8 mouse cellular contexts compared by ENCODE assay signal in genomic region chrX:152016151-152017145, GRCm38 (mm10). TPM values are rescaled to one million over a fixed set of nuclear protein-coding genes. Genes with fewer than 3 reads are reported as not detected.
DNase-seq lines count a peak whose midpoint lies in the region; ATAC-seq and TF ChIP-seq lines count a peak whose summit lies in the region.

Ribc1 (minus strand) TSS chrX:152016295.
Smc1a (plus strand) TSS chrX:152016428.

- intact Hi-C loops in left cerebral cortex, adult 2 months (cut with DNase I): loop anchor here (2.0 to 5.0 kb wide), 3 partner anchors 69 to 214 kb away; partner anchors contain the start of gene Huwe1

- 23% methylated on average over 64 of the region's 64 CpGs for WGBS in hindbrain, postnatal 0 days

- H3K4me2 ChIP-seq in hindbrain, postnatal 0 days (ENCODE audit: low read depth, low read length): peak within 1 kb of the TSS; percentile 61

- no peaks in the 10 kb centered on the region for H3K27me3 ChIP-seq in hindbrain, postnatal 0 days (ENCODE audit: insufficient read depth, low read length)

- no peak for TF ChIP-seq CTCF in hindbrain, postnatal 0 days (IDR thresholded peaks at IDR 0.05; ENCODE audit: low read depth)
- TF ChIP-seq CTCF in left cerebral cortex, adult 2 months (IDR thresholded peaks at IDR 0.05): no peak

- H3K9me3 ChIP-seq in hindbrain, postnatal 0 days (ENCODE audit: low read length): no peaks in the 10 kb centered on the region

- H3K36me3 ChIP-seq in hindbrain, postnatal 0 days (ENCODE audit: insufficient read depth, low read length): no peaks in the 10 kb centered on the region

- DNase-seq in T-cell, adult 2 months (ENCODE audit: low spot score): peak; percentile 95
- DNase-seq in cerebellum, postnatal 36 days: peak; percentile 83 to 89
- DNase-seq in gastrocnemius, adult 18-20 months (ENCODE audit: low spot score): peak; percentile 93
- DNase-seq in hindbrain, postnatal 0 days (ENCODE audit: low spot score): peak; percentile 96
- peak; percentile 83 to 89 for DNase-seq in left cerebral cortex, adult 2 months (ENCODE audit: extremely low spot score in 1 of 2, low spot score in 2 of 2)
- DNase-seq in right cerebral cortex, adult 2 months (ENCODE audit: low spot score in 2 of 2): peak; percentile 89 to 90
- peak; percentile 89 for DNase-seq in urinary bladder, postnatal 14 days (ENCODE audit: low spot score)

- ATAC-seq in hindbrain, postnatal 0 days: peak; percentile 99
- ATAC-seq in megakaryocyte, adult 5-6 weeks (ENCODE audit: poor library complexity, severe bottlenecking): peak; percentile 91

- peak within 1 kb of the TSS; percentile 52 for H3K4me3 ChIP-seq in hindbrain, postnatal 0 days (ENCODE audit: low read length)
- peak within 1 kb of the TSS; percentile 66 for H3K4me3 ChIP-seq in left cerebral cortex, adult 2 months

- H3K4me1 ChIP-seq in hindbrain, postnatal 0 days (ENCODE audit: insufficient read depth, low read length): no peaks in the 10 kb centered on the region

- H3K27ac ChIP-seq in hindbrain, postnatal 0 days: peak within 1 kb of the TSS; percentile 85
- H3K27ac ChIP-seq in left cerebral cortex, adult 2 months: peak within 1 kb of the TSS; percentile 82

- peak within 1 kb of the TSS; percentile 54 for H3K9ac ChIP-seq in hindbrain, postnatal 0 days (replicated peaks; ENCODE audit: low read length)

RNA-seq across cellular contexts. Expression of gene Ribc1, which starts in this region (rescaled TPM):
- under 1 TPM; 0.24 to 0.73 TPM for total RNA-seq in gastrocnemius, adult 18-20 months (2021)
- 0.18 and 0.47 TPM in 2 replicates for total RNA-seq in hindbrain, postnatal 0 days (2014; rRNA removed)
- 1.1 and 1.4 TPM in 2 replicates for polyA plus RNA-seq in hindbrain, postnatal 0 days (2015; fragmentation: Nextera tagmentation; extraction: Ambion mirVana)
- total RNA-seq in left cerebral cortex, adult 2 months (2021): 1 to 10 TPM in 1 of 2 experiments, not detected in 1; 1.3 TPM
- total RNA-seq in megakaryocyte, adult 5-6 weeks (2015): 0.21 and 3.3 TPM in 2 replicates
- total RNA-seq in megakaryocyte, adult 5-6 weeks (2017): 1.7 and 2.3 TPM in 2 replicates

RNA-seq across cellular contexts. Expression of gene Smc1a, which starts in this region (rescaled TPM):
- total RNA-seq in gastrocnemius, adult 18-20 months (2021): 10 to 100 TPM; 14.7 to 15.6 TPM
- 22.5 and 29.8 TPM in 2 replicates for total RNA-seq in hindbrain, postnatal 0 days (2014; rRNA removed)
- 51.9 and 55.8 TPM in 2 replicates for polyA plus RNA-seq in hindbrain, postnatal 0 days (2015; fragmentation: Nextera tagmentation; extraction: Ambion mirVana)
- 10 to 100 TPM; 51.9 to 54.4 TPM for total RNA-seq in left cerebral cortex, adult 2 months (2021)
- 82.3 and 93.0 TPM in 2 replicates for total RNA-seq in megakaryocyte, adult 5-6 weeks (2015)
- 237 and 247 TPM in 2 replicates for total RNA-seq in megakaryocyte, adult 5-6 weeks (2017)

Comparison
In these comparisons a context has a peak if more than half of its experiments do, and no peak if none do; other contexts are left out.
1. Peak in every context shown above with its lines: DNase-seq, ATAC-seq, H3K4me3 ChIP-seq and H3K27ac ChIP-seq.